Mouse (Mus musculus) intestine, embryonic 14.5 days (tissue): Measurements from ENCODE around the gene Plod3. TPM values are rescaled to one million over a fixed set of nuclear protein-coding genes. Genes with fewer than 3 reads are reported as not detected.
A peak's percentile ranks its signal among the peaks of the same experiment; 100 is the strongest.

Experiments used
- ATAC-seq: fragments of 200-750 bp; cut with Nextera tagmentation; replicated peaks from 2 replicates; pipeline ENCODE4 v1.8.0; 2017; ENCODE audit warnings: low read depth, moderate number of reproducible peaks, moderate TSS enrichment, moderate library complexity; ENCODE audit not compliant: low FRiP score, low TSS enrichment
- DNase-seq: peaks from one replicate; pipeline ENCODE4 v3.0.0-alpha.2; 2018; ENCODE audit warnings: low spot score
- H3K27ac ChIP-seq: fragments of 300-500 bp; sonication (generic); 2 replicates; pipeline ENCODE4 v1.5.1; 2014; ENCODE audit warnings: low read depth, mild to moderate bottlenecking, control low read depth
- H3K27me3 ChIP-seq: fragments of 300-500 bp; sonication (generic); replicated peaks from 2 replicates; pipeline ENCODE4 v1.6.1; 2014; ENCODE audit warnings: low read length, control low read depth; ENCODE audit not compliant: control insufficient read depth, insufficient read depth
- H3K36me3 ChIP-seq: fragments of 300-500 bp; sonication (generic); 2 replicates; pipeline ENCODE4 v1.6.1; 2014; ENCODE audit warnings: low read length, control low read depth; ENCODE audit not compliant: control insufficient read depth, insufficient read depth
- H3K4me1 ChIP-seq: fragments of 300-500 bp; sonication (generic); replicated peaks from 2 replicates; pipeline ENCODE4 v1.6.1; 2014; ENCODE audit warnings: low read length, control low read depth, mixed read lengths; ENCODE audit not compliant: control insufficient read depth, insufficient read depth
- H3K4me2 ChIP-seq: fragments of 300-500 bp; sonication (generic); 2 replicates; pipeline ENCODE4 v1.6.1; 2014; ENCODE audit warnings: low read length
- H3K4me3 ChIP-seq: fragments of 300-500 bp; sonication (generic); 2 replicates; pipeline ENCODE4 v1.5.1; 2014; ENCODE audit warnings: low read depth, low read length, control low read depth, mixed read lengths
- H3K9ac ChIP-seq: fragments of 300-500 bp; sonication (generic); 2 replicates; pipeline ENCODE4 v1.6.1; 2014; ENCODE audit warnings: mild to moderate bottlenecking, low read length
- H3K9me3 ChIP-seq: fragments of 300-500 bp; sonication (generic); 2 replicates; pipeline ENCODE4 v1.6.1; 2016; ENCODE audit warnings: low read length, control low read depth; ENCODE audit not compliant: control insufficient read depth
- WGBS: fragments of 180-500 bp; shearing (Covaris S2); extraction: QIAGEN DNeasy Blood & Tissue Kit; methylation state at CpG from one replicate; pipeline ENCODE4 v1.1.7; 2014; 5-methylcytosine and 5-hydroxymethylcytosine counted together
- polyA plus RNA-seq: library from polyadenylated mRNA; unstranded; fragments of >200 nt; fragmentation: Nextera tagmentation; extraction: Ambion mirVana; gene quantifications from 2 replicates; pipeline ENCODE4 v1.2.1, GENCODE M21; 2014

Plod3 gene
- polyA plus RNA-seq, 1 experiment from 2014 or later, result 42.0 TPM

DNA sequence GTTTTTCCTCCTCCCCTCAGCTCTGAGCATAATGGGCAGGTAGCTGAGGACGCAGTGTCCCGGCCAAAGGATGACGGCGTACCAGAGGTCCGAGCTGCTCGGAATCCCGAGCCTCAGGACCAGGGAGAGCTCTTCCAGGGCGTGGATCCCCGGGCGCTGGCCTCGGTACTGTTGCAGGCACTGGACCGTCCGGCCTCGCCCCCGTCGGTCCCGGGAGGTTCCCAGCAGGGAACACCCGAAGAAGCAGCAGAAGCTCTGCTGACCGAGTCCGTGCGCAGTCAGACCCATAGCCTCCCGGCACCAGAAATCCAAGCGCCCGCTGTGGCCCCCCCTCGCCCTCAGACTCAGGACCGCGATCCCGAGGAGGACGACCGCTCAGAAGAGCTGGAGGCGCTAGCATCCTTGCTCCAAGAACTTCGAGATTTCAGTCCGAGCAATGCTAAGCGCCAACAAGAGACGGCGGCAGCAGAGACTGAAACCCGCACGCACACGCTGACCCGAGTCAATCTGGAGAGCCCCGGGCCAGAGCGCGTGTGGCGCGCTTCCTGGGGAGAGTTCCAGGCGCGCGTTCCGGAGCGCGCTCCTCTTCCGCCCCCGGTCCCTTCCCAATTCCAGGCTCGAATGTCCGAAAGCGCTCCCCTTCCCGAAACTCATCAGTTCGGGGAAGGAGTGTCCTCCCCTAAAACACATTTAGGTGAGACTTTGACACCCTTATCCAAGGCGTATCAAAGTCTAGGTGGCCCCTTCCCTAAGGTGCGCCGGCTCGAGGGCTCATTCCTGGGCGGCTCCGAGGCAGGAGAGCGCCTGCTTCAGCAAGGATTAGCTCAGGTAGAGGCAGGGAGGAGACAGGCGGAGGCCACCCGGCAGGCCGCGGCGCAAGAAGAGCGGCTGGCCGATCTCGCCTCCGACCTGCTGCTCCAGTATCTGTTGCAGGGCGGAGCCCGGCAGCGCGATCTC, 44.5 kb downstream of the Plod3 start:
- peak overlapping the region; percentile 40 for H3K4me3 ChIP-seq
- H3K9ac ChIP-seq, result no peak overlapping the region
- DNase-seq (peak; percentile 74), ATAC-seq (no peak)
- H3K36me3 ChIP-seq, result peaks cover 12% of the 10 kb centered on the region
- peaks cover 22% of the 10 kb centered on the region for H3K4me1 ChIP-seq
- H3K9me3 ChIP-seq, result no peaks in the 10 kb centered on the region
- H3K27me3 ChIP-seq, result peaks cover 57% of the 10 kb centered on the region
- H3K27ac ChIP-seq, result no peak overlapping the region
- under 1% methylated on average over 78 of the region's 78 CpGs for WGBS
- peak overlapping the region; percentile 98 for H3K4me2 ChIP-seq

DNA sequence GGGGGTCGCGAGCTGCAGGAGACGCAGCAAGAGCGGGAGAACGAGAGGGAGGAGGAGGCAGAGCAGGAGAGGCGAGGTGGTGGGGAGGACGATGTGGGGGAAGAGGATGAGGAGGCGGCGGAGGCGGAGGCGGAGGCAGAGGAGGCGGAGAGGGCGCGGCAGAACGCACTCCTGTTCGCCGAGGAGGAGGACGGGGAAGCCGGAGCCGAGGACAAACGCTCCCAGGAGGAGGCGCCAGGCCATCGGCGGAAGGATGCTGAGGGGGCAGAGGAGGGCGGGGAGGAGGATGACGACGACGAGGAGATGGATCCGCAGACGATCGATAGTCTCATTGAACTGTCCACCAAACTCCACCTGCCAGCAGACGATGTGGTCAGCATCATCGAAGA, 45.2 kb downstream of the Plod3 start:
- Histone ChIP-seq H3K9me3 (no peaks in the 10 kb centered on the region), H3K27ac (no peak overlapping the region), H3K9ac (no peak overlapping the region; the same call in 1 of the 2 replicates), H3K36me3 (peaks cover 18% of the 10 kb centered on the region), H3K4me1 (peaks cover 22% of the 10 kb centered on the region), H3K4me2 (peak overlapping the region; percentile 98), H3K4me3 (peak overlapping the region; percentile 40), H3K27me3 (peaks cover 50% of the 10 kb centered on the region)
- DNase-seq, result no peak
- WGBS, result under 1% methylated on average over 33 of the region's 33 CpGs
- ATAC-seq, result no peak

DNA sequence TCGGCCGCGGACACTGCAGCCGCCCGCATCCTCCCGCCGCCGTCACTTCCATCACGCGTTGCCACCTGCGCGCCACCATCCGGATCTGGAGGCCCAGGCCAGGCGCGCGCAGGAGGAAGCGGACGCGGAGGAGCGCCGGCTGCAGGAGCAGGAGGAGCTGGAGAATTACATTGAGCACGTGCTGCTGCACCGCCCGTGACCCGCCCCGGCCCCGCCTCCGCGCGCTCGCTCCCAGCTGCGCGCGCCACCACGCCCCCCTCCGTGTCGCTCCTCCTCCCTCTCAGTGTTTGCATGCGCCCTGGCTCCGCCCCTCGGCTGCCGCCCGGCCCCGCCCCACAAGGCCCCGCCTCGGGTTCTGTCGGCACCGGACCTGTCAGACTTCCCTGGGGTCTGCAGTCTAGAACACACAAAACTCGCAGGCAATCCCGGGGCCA, 45.8 kb downstream of the Plod3 start:
- Histone ChIP-seq H3K4me1 (peaks cover 22% of the 10 kb centered on the region), H3K9me3 (no peaks in the 10 kb centered on the region), H3K9ac (peak overlapping the region; percentile 13; the same call in 1 of the 2 replicates), H3K36me3 (peaks cover 25% of the 10 kb centered on the region), H3K4me3 (peak overlapping the region; percentile 40), H3K27ac (no peak overlapping the region), H3K4me2 (peak overlapping the region; percentile 98), H3K27me3 (peaks cover 46% of the 10 kb centered on the region)
- ATAC-seq, result peak; percentile 77
- DNase-seq, result peak; percentile 95
- under 1% methylated on average over 49 of the region's 49 CpGs for WGBS

DNA sequence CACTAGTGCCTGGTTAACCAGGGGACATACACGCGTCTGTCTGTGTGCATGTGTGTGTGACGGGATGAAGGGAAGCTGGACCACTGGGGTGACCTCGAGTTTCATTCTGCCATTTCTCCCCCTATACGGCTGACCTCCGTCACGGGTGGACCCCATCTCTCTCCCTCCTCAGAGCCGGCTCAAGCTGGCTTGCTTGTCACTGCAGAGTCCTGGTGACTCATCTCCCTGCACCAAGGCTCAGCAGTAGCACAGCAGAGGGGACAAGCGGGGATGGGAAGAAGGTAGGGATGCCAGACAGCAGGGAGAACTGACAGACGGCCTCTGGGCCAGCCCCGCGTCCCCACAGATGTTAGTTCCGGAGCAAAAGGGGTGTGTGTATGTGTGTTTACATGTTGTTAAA, 49.4 kb downstream of the Plod3 start:
- no peak overlapping the region for H3K4me3 ChIP-seq
- whole genome bisulfite sequencing, result 83% methylated on average over 13 of the region's 13 CpGs
- no peaks in the 10 kb centered on the region for H3K9me3 ChIP-seq
- H3K9ac ChIP-seq, result no peak overlapping the region
- no peak overlapping the region for H3K4me2 ChIP-seq
- peaks cover 12% of the 10 kb centered on the region for H3K27me3 ChIP-seq
- peaks cover 52% of the 10 kb centered on the region for H3K36me3 ChIP-seq
- no peak for ATAC-seq
- no peak for DNase-seq
- H3K27ac ChIP-seq, result no peak overlapping the region
- H3K4me1 ChIP-seq, result peaks cover 13% of the 10 kb centered on the region

DNA sequence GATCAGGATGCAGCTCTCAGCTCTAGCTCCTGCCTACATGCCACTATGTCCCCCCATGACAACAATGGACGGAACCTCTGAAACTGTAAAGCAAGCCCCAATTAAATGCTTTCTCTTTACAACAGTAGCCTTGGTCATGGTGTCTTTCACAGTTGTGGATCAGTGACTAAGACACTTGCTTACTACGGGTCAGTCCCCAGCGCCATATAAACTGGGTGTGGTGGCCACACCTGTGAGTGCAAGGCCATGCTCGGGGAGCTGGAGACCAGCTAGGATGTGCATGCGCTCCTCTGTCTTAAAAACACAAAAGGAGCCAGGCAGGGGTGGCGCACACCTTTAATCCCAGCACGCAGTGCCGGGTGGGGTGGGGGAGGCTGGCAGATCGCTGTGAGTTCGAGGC, 52.6 kb downstream of the Plod3 start:
- no peaks in the 10 kb centered on the region for H3K4me1 ChIP-seq
- no peaks in the 10 kb centered on the region for H3K9me3 ChIP-seq
- H3K9ac ChIP-seq, result no peak overlapping the region
- no peak for DNase-seq
- ATAC-seq, result no peak
- no peak overlapping the region for H3K4me2 ChIP-seq
- 93% methylated on average over 10 of the region's 10 CpGs for WGBS
- H3K4me3 ChIP-seq, result no peak overlapping the region
- H3K27me3 ChIP-seq, result no peaks in the 10 kb centered on the region
- H3K36me3 ChIP-seq, result peaks cover 70% of the 10 kb centered on the region
- no peak overlapping the region for H3K27ac ChIP-seq

DNA sequence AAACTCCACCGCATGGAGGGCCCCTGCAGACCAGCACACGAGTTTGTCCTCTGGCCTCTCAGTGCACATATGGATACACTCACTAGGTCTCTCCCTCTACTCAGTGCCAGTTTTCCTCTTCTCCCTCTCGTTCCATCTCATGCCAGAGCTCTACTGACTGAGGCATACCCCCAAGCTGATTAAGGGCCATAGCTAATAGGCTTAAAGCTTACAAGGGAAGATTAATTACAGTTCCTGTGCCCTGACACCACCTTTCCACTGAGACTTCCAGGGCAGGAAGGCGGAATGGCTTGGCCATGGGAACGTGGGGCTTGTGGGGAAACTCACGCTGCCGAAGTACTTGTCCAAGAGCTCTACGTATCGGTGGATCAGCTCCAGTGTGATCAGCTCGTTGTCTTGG, 54.6 kb downstream of the Plod3 start:
- DNase-seq (no peak), ATAC-seq (no peak)
- peaks cover 58% of the 10 kb centered on the region for H3K36me3 ChIP-seq
- no peaks in the 10 kb centered on the region for H3K9me3 ChIP-seq
- H3K27ac ChIP-seq, result no peak overlapping the region
- WGBS, result 92% methylated on average over 10 of the region's 10 CpGs
- no peak overlapping the region for H3K4me3 ChIP-seq
- H3K4me2 ChIP-seq, result no peak overlapping the region
- peaks cover 9% of the 10 kb centered on the region for H3K4me1 ChIP-seq
- H3K9ac ChIP-seq, result no peak overlapping the region
- no peaks in the 10 kb centered on the region for H3K27me3 ChIP-seq

DNA sequence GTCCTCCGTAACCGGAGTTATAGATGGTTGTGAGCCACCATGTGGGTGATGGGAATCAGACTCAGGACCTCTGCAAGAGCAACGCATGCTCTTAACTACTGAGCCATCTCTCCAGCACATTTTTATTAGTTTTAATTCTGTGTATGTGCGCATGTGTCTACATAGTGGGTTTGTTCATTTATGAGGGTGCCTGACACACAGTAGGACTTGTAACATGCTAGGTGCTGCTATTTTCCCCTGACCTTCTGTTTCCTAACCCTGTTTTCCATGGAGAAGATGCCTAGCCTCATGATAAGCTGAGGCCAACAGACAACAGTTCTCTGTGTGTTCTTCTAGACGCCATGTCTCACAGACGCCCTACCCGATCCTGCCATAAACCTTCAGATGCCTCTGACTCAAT, 57.2 kb downstream of the Plod3 start:
- no peak for ATAC-seq
- DNase-seq, result no peak
- no peak overlapping the region for H3K9ac ChIP-seq
- H3K9me3 ChIP-seq, result no peaks in the 10 kb centered on the region
- peaks cover 32% of the 10 kb centered on the region for H3K36me3 ChIP-seq
- H3K4me2 ChIP-seq, result no peak overlapping the region
- no peaks in the 10 kb centered on the region for H3K27me3 ChIP-seq
- no peak overlapping the region for H3K27ac ChIP-seq
- WGBS, result 95% methylated on average over 7 of the region's 7 CpGs
- peaks cover 10% of the 10 kb centered on the region for H3K4me1 ChIP-seq
- no peak overlapping the region for H3K4me3 ChIP-seq

DNA sequence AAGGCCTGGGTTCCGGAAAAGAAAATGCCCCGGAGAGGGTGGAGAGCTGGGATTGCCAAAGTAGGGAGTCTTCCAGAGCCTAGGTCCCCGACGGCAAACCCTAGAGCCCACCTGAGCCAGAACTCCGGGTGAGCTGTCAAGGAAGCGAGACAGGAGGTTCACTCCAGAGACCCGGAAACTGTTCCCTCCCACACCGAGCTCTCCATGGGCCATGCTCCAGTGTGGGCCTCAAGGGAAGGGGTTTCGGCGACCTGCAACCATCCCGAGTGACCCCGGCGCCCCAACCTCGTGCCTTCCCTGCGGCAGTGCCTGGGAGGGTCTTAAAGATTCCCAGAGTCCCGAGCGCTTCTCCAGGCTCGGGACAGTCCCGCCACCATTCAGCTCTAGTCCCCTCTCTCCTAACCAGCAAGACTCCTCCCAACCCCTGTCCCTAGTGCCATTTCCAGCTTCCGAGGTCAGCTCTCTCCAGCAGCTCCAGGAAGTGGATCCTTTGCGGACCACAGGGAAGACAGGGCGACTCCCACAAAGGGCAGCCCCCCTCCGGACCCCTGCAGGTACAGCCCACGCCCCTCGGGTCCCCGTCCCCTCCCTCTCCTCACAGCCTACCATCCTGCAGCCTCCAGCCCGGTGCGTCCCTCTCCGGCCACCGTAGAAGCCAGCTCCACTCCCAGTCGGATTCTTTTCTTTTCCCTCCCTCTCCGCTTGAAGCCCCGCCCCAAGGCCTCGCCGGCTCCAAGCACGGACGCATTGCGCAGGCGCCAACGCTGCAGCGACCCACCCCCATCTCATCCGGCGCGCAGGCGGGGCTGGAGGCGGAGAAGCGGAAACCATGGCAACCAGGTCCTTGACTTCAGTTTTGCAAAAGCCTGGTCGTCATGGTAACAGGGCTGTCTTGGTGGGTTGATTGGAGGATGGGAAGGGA, 58.8 kb downstream of the Plod3 start, which contains the start of gene Ap1s1:
TSS of gene Ap1s1 (minus strand) at position 734 of the 922 bp plus-strand sequence.
- H3K4me2 ChIP-seq, result peak within 1 kb of the TSS; percentile 88
- peaks cover 10% of the 10 kb centered on the region for H3K4me1 ChIP-seq
- ATAC-seq (peak; percentile 94), DNase-seq (peak; percentile 98)
- peak within 1 kb of the TSS; percentile 76 for H3K4me3 ChIP-seq
- H3K36me3 ChIP-seq, result peaks cover 21% of the 10 kb centered on the region
- peak within 1 kb of the TSS; percentile 71 for H3K9ac ChIP-seq
- H3K27me3 ChIP-seq, result no peaks in the 10 kb centered on the region
- H3K27ac ChIP-seq, result peak within 1 kb of the TSS; percentile 38; the same call in 1 of the 2 replicates
- WGBS, result under 1% methylated on average over 46 of the region's 48 CpGs
- no peaks in the 10 kb centered on the region for H3K9me3 ChIP-seq
